Mouse (Mus musculus) hindbrain, embryonic 11.5 days (tissue): ENCODE measurements at regions not wholly inside any gene's neighbourhood (a gene's known extent, or its start where the extent isn't known, plus 50 kb on each side); places are given as distances from the start of the nearest gene placed in this dataset.

Experiments used
- ATAC-seq: fragments of 200-750 bp; cut with Nextera tagmentation; 2 replicates; pipeline ENCODE4 v1.8.0; 2017; ENCODE audit warnings: mild to moderate bottlenecking, moderate TSS enrichment, moderate library complexity; ENCODE audit not compliant: low FRiP score
- DNase-seq: peaks from one replicate; pipeline ENCODE4 v3.0.0-alpha.2; 2015; ENCODE audit warnings: low spot score
- H3K27ac ChIP-seq: fragments of 300-500 bp; sonication (generic); 2 replicates; pipeline ENCODE4 v1.5.1; 2014; ENCODE audit warnings: mild to moderate bottlenecking, low read depth, low read length
- H3K27me3 ChIP-seq: fragments of 300-500 bp; sonication (generic); 2 replicates; pipeline ENCODE4 v1.6.1; 2014; ENCODE audit warnings: mild to moderate bottlenecking, low read length, moderate library complexity, mixed read lengths; ENCODE audit not compliant: control insufficient read depth, insufficient read depth
- H3K36me3 ChIP-seq: fragments of 300-500 bp; sonication (generic); 2 replicates; pipeline ENCODE4 v1.6.1; 2014; ENCODE audit warnings: mild to moderate bottlenecking, low read length, moderate library complexity, mixed read lengths; ENCODE audit not compliant: control insufficient read depth, insufficient read depth
- H3K4me1 ChIP-seq: fragments of 300-500 bp; sonication (generic); replicated peaks from 2 replicates; pipeline ENCODE4 v1.6.1; 2014; ENCODE audit warnings: low read length, mixed read lengths; ENCODE audit not compliant: control insufficient read depth, insufficient read depth
- H3K4me2 ChIP-seq: fragments of 300-500 bp; sonication (generic); replicated peaks from 2 replicates; pipeline ENCODE4 v1.6.1; 2014; ENCODE audit warnings: mild to moderate bottlenecking, low read depth, low read length
- H3K4me3 ChIP-seq: fragments of 300-500 bp; sonication (generic); 2 replicates; pipeline ENCODE4 v1.5.1; 2014; ENCODE audit warnings: low read depth, low read length
- H3K9ac ChIP-seq: fragments of 300-500 bp; sonication (generic); 2 replicates; pipeline ENCODE4 v1.6.1; 2014; ENCODE audit warnings: low read depth, low read length
- H3K9me3 ChIP-seq: fragments of 300-500 bp; sonication (generic); 2 replicates; pipeline ENCODE4 v1.6.1; 2016; ENCODE audit warnings: low read length; ENCODE audit not compliant: control insufficient read depth
- WGBS: fragments of 180-500 bp; shearing (Covaris S2); extraction: QIAGEN DNeasy Blood & Tissue Kit; methylation state at CpG from one replicate; pipeline ENCODE4 v1.1.7; 2014; 5-methylcytosine and 5-hydroxymethylcytosine counted together

- ATAC-seq, result no peak
- Histone ChIP-seq H3K9me3 (no peaks in the 10 kb centered on the region), H3K9ac (no peak overlapping the region), H3K36me3 (no peaks in the 10 kb centered on the region), H3K4me2 (no peak overlapping the region), H3K27me3 (no peaks in the 10 kb centered on the region), H3K4me1 (no peaks in the 10 kb centered on the region), H3K27ac (no peak overlapping the region), H3K4me3 (no peak overlapping the region)
- no peak for DNase-seq
- WGBS, result 100% methylated on average over 1 of the region's 1 CpGs
Observed at GRCm38 (mm10) chr15:41283199-41283598, 1149.0 kb downstream of the 9330182O14Rik start.

- no peaks in the 10 kb centered on the region for H3K36me3 ChIP-seq
- H3K4me1 ChIP-seq, result no peaks in the 10 kb centered on the region
- H3K9ac ChIP-seq, result no peak overlapping the region
- DNase-seq (no peak), ATAC-seq (no peak)
- H3K4me3 ChIP-seq, result no peak overlapping the region
- WGBS, result 81% methylated on average over 5 of the region's 5 CpGs
- H3K27ac ChIP-seq, result no peak overlapping the region
- no peak overlapping the region for H3K4me2 ChIP-seq
- H3K27me3 ChIP-seq, result no peaks in the 10 kb centered on the region
- H3K9me3 ChIP-seq, result no peaks in the 10 kb centered on the region
Observed at GRCm38 (mm10) chr15:41286809-41287413, 1152.7 kb downstream of the 9330182O14Rik start.

- ATAC-seq, result no peak
- 61% methylated on average over 4 of the region's 4 CpGs for whole genome bisulfite sequencing
- H3K9ac ChIP-seq, result no peak overlapping the region
Observed at GRCm38 (mm10) chr15:41297419-41297818, 1163.3 kb downstream of the 9330182O14Rik start.

GRCm38 (mm10) chr15:41306638-41307037 lies 1172.5 kb downstream of the 9330182O14Rik start:
- H3K27me3 ChIP-seq, result no peaks in the 10 kb centered on the region
- H3K4me2 ChIP-seq, result no peak overlapping the region
- no peak overlapping the region for H3K9ac ChIP-seq
- H3K4me3 ChIP-seq, result no peak overlapping the region
- WGBS, result 91% methylated on average over 1 of the region's 1 CpGs
- no peak overlapping the region for H3K27ac ChIP-seq
- H3K9me3 ChIP-seq, result no peaks in the 10 kb centered on the region
- DNase-seq (no peak), ATAC-seq (no peak)
- no peaks in the 10 kb centered on the region for H3K4me1 ChIP-seq
- H3K36me3 ChIP-seq, result no peaks in the 10 kb centered on the region

More at GRCm38 (mm10) chr15:41297419-41297818, 1163.3 kb downstream of the 9330182O14Rik start:
- no peak overlapping the region for H3K4me3 ChIP-seq
- H3K9me3 ChIP-seq, result no peaks in the 10 kb centered on the region
- H3K27me3 ChIP-seq, result no peaks in the 10 kb centered on the region
- H3K4me1 ChIP-seq, result no peaks in the 10 kb centered on the region
- H3K36me3 ChIP-seq, result no peaks in the 10 kb centered on the region
- DNase-seq, result no peak
- no peak overlapping the region for H3K27ac ChIP-seq
- no peak overlapping the region for H3K4me2 ChIP-seq

GRCm38 (mm10) chr15:41311728-41312320 lies 1177.7 kb downstream of the 9330182O14Rik start:
- no peaks in the 10 kb centered on the region for H3K9me3 ChIP-seq
- no peaks in the 10 kb centered on the region for H3K4me1 ChIP-seq
- H3K27me3 ChIP-seq, result no peaks in the 10 kb centered on the region
- no peaks in the 10 kb centered on the region for H3K36me3 ChIP-seq
- H3K4me2 ChIP-seq, result no peak overlapping the region
- ATAC-seq (no peak), DNase-seq (no peak)
- no peak overlapping the region for H3K27ac ChIP-seq
- 78% methylated on average over 5 of the region's 5 CpGs for WGBS
- no peak overlapping the region for H3K4me3 ChIP-seq
- no peak overlapping the region for H3K9ac ChIP-seq

GRCm38 (mm10) chr15:41314916-41315315 lies 1180.8 kb downstream of the 9330182O14Rik start:
- H3K4me3 ChIP-seq, result no peak overlapping the region
- no peak overlapping the region for H3K27ac ChIP-seq
- no peak overlapping the region for H3K4me2 ChIP-seq
- WGBS, result 79% methylated on average over 4 of the region's 4 CpGs
- no peaks in the 10 kb centered on the region for H3K36me3 ChIP-seq
- no peak overlapping the region for H3K9ac ChIP-seq
- no peaks in the 10 kb centered on the region for H3K4me1 ChIP-seq
- ATAC-seq, result no peak
- no peaks in the 10 kb centered on the region for H3K9me3 ChIP-seq
- no peaks in the 10 kb centered on the region for H3K27me3 ChIP-seq
- no peak for DNase-seq

- H3K9me3 ChIP-seq, result no peaks in the 10 kb centered on the region
- no peaks in the 10 kb centered on the region for H3K27me3 ChIP-seq
- no peak overlapping the region for H3K4me3 ChIP-seq
- DNase-seq (peak; percentile 74), ATAC-seq (peak; percentile 43; the same call in 1 of the 2 replicates)
- H3K27ac ChIP-seq, result no peak overlapping the region
- H3K36me3 ChIP-seq, result no peaks in the 10 kb centered on the region
- 25% methylated on average over 7 of the region's 7 CpGs for whole genome bisulfite sequencing
- H3K4me1 ChIP-seq, result no peaks in the 10 kb centered on the region
- no peak overlapping the region for H3K4me2 ChIP-seq
- no peak overlapping the region for H3K9ac ChIP-seq
Observed at GRCm38 (mm10) chr15:41325633-41326252, 1191.6 kb downstream of the 9330182O14Rik start.

- Histone ChIP-seq H3K9ac (no peak overlapping the region), H3K9me3 (no peaks in the 10 kb centered on the region), H3K36me3 (no peaks in the 10 kb centered on the region), H3K4me2 (no peak overlapping the region), H3K27me3 (no peaks in the 10 kb centered on the region), H3K27ac (no peak overlapping the region), H3K4me3 (no peak overlapping the region), H3K4me1 (no peaks in the 10 kb centered on the region)
- DNase-seq (no peak), ATAC-seq (no peak)
- 79% methylated on average over 2 of the region's 2 CpGs for WGBS
Observed at GRCm38 (mm10) chr15:41329286-41329685, 1195.1 kb downstream of the 9330182O14Rik start.

- Histone ChIP-seq H3K36me3 (no peaks in the 10 kb centered on the region), H3K4me1 (no peaks in the 10 kb centered on the region), H3K27me3 (no peaks in the 10 kb centered on the region), H3K4me3 (no peak overlapping the region), H3K4me2 (no peak overlapping the region), H3K9me3 (no peaks in the 10 kb centered on the region), H3K27ac (no peak overlapping the region), H3K9ac (no peak overlapping the region)
- DNase-seq (no peak), ATAC-seq (no peak)
- WGBS, result 54% methylated on average over 2 of the region's 2 CpGs
Observed at GRCm38 (mm10) chr15:41330085-41330484, 1195.9 kb downstream of the 9330182O14Rik start.
